Mouse (Mus musculus) kidney, adult 2 months (tissue): ENCODE measurements around the gene Fbxo30. TPM values are rescaled to one million over a fixed set of nuclear protein-coding genes. Genes with fewer than 3 reads are reported as not detected.
A peak's percentile ranks its signal among the peaks of the same experiment; 100 is the strongest.
"Not testable (repeated sequence)": the region's sequence is repeated elsewhere in the genome, so short reads cannot be mapped to it uniquely, and the experiment has no call there.

Experiments used
- DNase-seq: peaks from one replicate; pipeline ENCODE4 v3.0.0; 2021
- H3K27ac ChIP-seq: fragments of 200-500 bp; 2 replicates; pipeline ENCODE4 v1.5.1; 2012; ENCODE audit warnings: low read depth, low read length, control low read depth, inconsistent platforms; ENCODE audit not compliant: insufficient read depth
- H3K27me3 ChIP-seq: fragments of 200-500 bp; replicated peaks from 2 replicates; pipeline ENCODE4 v1.6.1; 2012; ENCODE audit warnings: mild to moderate bottlenecking, moderate library complexity, low read length, inconsistent platforms; ENCODE audit not compliant: control insufficient read depth, insufficient read depth
- H3K36me3 ChIP-seq: fragments of 200-500 bp; 2 replicates; pipeline ENCODE4 v1.6.1; 2012; ENCODE audit warnings: mild to moderate bottlenecking, moderate library complexity, low read length, inconsistent platforms; ENCODE audit not compliant: control insufficient read depth, insufficient read depth
- H3K4me1 ChIP-seq: fragments of 200-500 bp; 2 replicates; pipeline ENCODE4 v1.6.1; 2011; ENCODE audit warnings: low read length; ENCODE audit not compliant: control insufficient read depth, insufficient read depth
- H3K4me3 ChIP-seq: fragments of 200-500 bp; 2 replicates; pipeline ENCODE4 v1.5.1; 2011; ENCODE audit warnings: mild to moderate bottlenecking, low read depth, low read length, control low read depth; ENCODE audit not compliant: insufficient read depth
- CTCF ChIP-seq: fragments of 200-500 bp; conservative IDR thresholded peaks from 2 replicates; pipeline ENCODE4 v1.5.1; 2011; ENCODE audit warnings: low read depth, mild to moderate bottlenecking, control low read depth, low read length, moderate library complexity, mixed read lengths; ENCODE audit not compliant: insufficient read depth, insufficient read length
- POLR2A ChIP-seq: fragments of 200-500 bp; IDR thresholded peaks from one replicate; pipeline ENCODE4 v1.6.1; 2011; ENCODE audit warnings: low read depth, low read length, control low read depth
- WGBS: fragments of 180-500 bp; shearing (Covaris S2); methylation state at CpG from one replicate; pipeline ENCODE4 v1.1.7; 2018; 5-methylcytosine and 5-hydroxymethylcytosine counted together
- polyA plus RNA-seq: library from polyadenylated mRNA; depleted of rRNA; stranded (reverse); fragments of >200 nt; gene quantifications from 2 replicates; pipeline ENCODE4 v1.2.3, GENCODE M21; 2012; rRNA removed

The Fbxo30 gene
- polyA plus RNA-seq: 2.2 and 3.0 TPM in 2 replicates

- no peaks in the 10 kb centered on the region for H3K36me3 ChIP-seq
- TF ChIP-seq POLR2A (peak; percentile 63), CTCF (peak; percentile 49)
- H3K4me1 ChIP-seq: no peaks in the 10 kb centered on the region
- H3K27ac ChIP-seq: peak within 1 kb of the TSS; percentile 100
- 1% methylated on average over 92 of the region's 93 CpGs for WGBS
- no peaks in the 10 kb centered on the region for H3K27me3 ChIP-seq
- peak; percentile 97 for DNase-seq
- peak within 1 kb of the TSS; percentile 83 for H3K4me3 ChIP-seq
Observed at GRCm38 (mm10) chr10:11280578-11281463, at the start of gene Fbxo30. Gene Fbxo30, plus strand, starts transcription at chr10:11281330.

GRCm38 (mm10) chr10:11233208-11233607 lies 47.9 kb upstream of the Fbxo30 start:
- Histone ChIP-seq H3K36me3 (no peaks in the 10 kb centered on the region), H3K27ac (no peak overlapping the region), H3K27me3 (no peaks in the 10 kb centered on the region; the same call in 1 of the 2 replicates), H3K4me1 (no peaks in the 10 kb centered on the region), H3K4me3 (no peak overlapping the region)
- DNase-seq: no peak
- 75% methylated on average over 3 of the region's 3 CpGs for WGBS
- TF ChIP-seq POLR2A (no peak), CTCF (no peak)

GRCm38 (mm10) chr10:11242988-11243387 lies 38.1 kb upstream of the Fbxo30 start:
- H3K36me3 ChIP-seq, H3K27me3 ChIP-seq, H3K4me1 ChIP-seq, DNase-seq, H3K4me3 ChIP-seq, H3K27ac ChIP-seq: not testable (repeated sequence)
- 57% methylated on average over 3 of the region's 3 CpGs for WGBS

GRCm38 (mm10) chr10:11248210-11248609 lies 32.9 kb upstream of the Fbxo30 start:
- 88% methylated on average over 3 of the region's 3 CpGs for WGBS
- H3K36me3 ChIP-seq: no peaks in the 10 kb centered on the region
- H3K27ac ChIP-seq: no peak overlapping the region
- no peak for DNase-seq
- H3K27me3 ChIP-seq: no peaks in the 10 kb centered on the region
- TF ChIP-seq POLR2A (no peak), CTCF (no peak)
- no peaks in the 10 kb centered on the region for H3K4me1 ChIP-seq
- no peak overlapping the region for H3K4me3 ChIP-seq

- Histone ChIP-seq H3K27ac (no peak overlapping the region), H3K27me3 (no peaks in the 10 kb centered on the region), H3K36me3 (no peaks in the 10 kb centered on the region), H3K4me3 (no peak overlapping the region), H3K4me1 (no peaks in the 10 kb centered on the region)
- WGBS: 51% methylated on average over 2 of the region's 2 CpGs
- no peak for DNase-seq
- TF ChIP-seq CTCF (no peak), POLR2A (no peak)
Observed at GRCm38 (mm10) chr10:11250247-11250997, 30.7 kb upstream of the Fbxo30 start.

- not testable (repeated sequence) for H3K4me3 ChIP-seq, DNase-seq, H3K36me3 ChIP-seq, H3K27me3 ChIP-seq, H3K27ac ChIP-seq, H3K4me1 ChIP-seq
- 85% methylated on average over 4 of the region's 4 CpGs for WGBS
Observed at GRCm38 (mm10) chr10:11253581-11253980, 27.5 kb upstream of the Fbxo30 start.

GRCm38 (mm10) chr10:11260119-11260518 lies 21.0 kb upstream of the Fbxo30 start:
- DNase-seq: no peak
- H3K4me3 ChIP-seq: no peak overlapping the region
- TF ChIP-seq CTCF (no peak), POLR2A (no peak)
- no peaks in the 10 kb centered on the region for H3K4me1 ChIP-seq
- H3K27me3 ChIP-seq: no peaks in the 10 kb centered on the region
- no peaks in the 10 kb centered on the region for H3K36me3 ChIP-seq
- no peak overlapping the region for H3K27ac ChIP-seq

GRCm38 (mm10) chr10:11262292-11262691 lies 18.8 kb upstream of the Fbxo30 start:
- WGBS: 81% methylated on average over 2 of the region's 2 CpGs
- not testable (repeated sequence) for H3K4me3 ChIP-seq, H3K27me3 ChIP-seq, H3K36me3 ChIP-seq, H3K4me1 ChIP-seq, DNase-seq, H3K27ac ChIP-seq

GRCm38 (mm10) chr10:11263795-11264194 lies 17.3 kb upstream of the Fbxo30 start:
- not testable (repeated sequence) for H3K27me3 ChIP-seq, H3K36me3 ChIP-seq, H3K27ac ChIP-seq, H3K4me3 ChIP-seq, H3K4me1 ChIP-seq, DNase-seq
- 87% methylated on average over 2 of the region's 2 CpGs for WGBS
